Mouse (Mus musculus) hindbrain, embryonic 15.5 days (tissue): ENCODE results near the gene Lhpp. TPM values are rescaled to one million over a fixed set of nuclear protein-coding genes. Genes with fewer than 3 reads are reported as not detected.
A peak's percentile ranks its signal among the peaks of the same experiment; 100 is the strongest.

Experiments
- ATAC-seq: fragments of 200-750 bp; cut with Nextera tagmentation; 2 replicates; pipeline ENCODE4 v1.8.0; 2017; ENCODE audit warnings: low read depth, moderate number of reproducible peaks, moderate TSS enrichment; ENCODE audit not compliant: low FRiP score
- H3K27ac ChIP-seq: fragments of 300-500 bp; sonication (generic); replicated peaks from 2 replicates; pipeline ENCODE4 v1.5.1; 2015; ENCODE audit warnings: mild to moderate bottlenecking, inconsistent platforms
- H3K27me3 ChIP-seq: fragments of 300-500 bp; sonication (generic); 2 replicates; pipeline ENCODE4 v1.6.1; 2015; ENCODE audit warnings: control low read depth, inconsistent platforms
- H3K36me3 ChIP-seq: fragments of 300-500 bp; sonication (generic); 2 replicates; pipeline ENCODE4 v1.6.1; 2015; ENCODE audit warnings: control low read depth, inconsistent platforms
- H3K4me1 ChIP-seq: fragments of 300-500 bp; sonication (generic); replicated peaks from 2 replicates; pipeline ENCODE4 v1.6.1; 2015; ENCODE audit warnings: control low read depth, inconsistent platforms
- H3K4me2 ChIP-seq: fragments of 300-500 bp; sonication (generic); 2 replicates; pipeline ENCODE4 v1.6.1; 2015; ENCODE audit warnings: moderate library complexity, mild to moderate bottlenecking, inconsistent platforms
- H3K4me3 ChIP-seq: fragments of 300-500 bp; sonication (generic); 2 replicates; pipeline ENCODE4 v1.5.1; 2015; ENCODE audit warnings: mild to moderate bottlenecking, inconsistent platforms
- H3K9ac ChIP-seq: fragments of 300-500 bp; sonication (generic); 2 replicates; pipeline ENCODE4 v1.6.1; 2015; ENCODE audit warnings: inconsistent platforms
- H3K9me3 ChIP-seq: fragments of 300-500 bp; sonication (generic); 2 replicates; pipeline ENCODE4 v1.6.1; 2016; ENCODE audit warnings: control low read depth, inconsistent platforms
- WGBS: fragments of 180-500 bp; shearing (Covaris S2); methylation state at CpG from one replicate; pipeline ENCODE4 v1.1.7; 2015; 5-methylcytosine and 5-hydroxymethylcytosine counted together
- polyA plus RNA-seq: library from polyadenylated mRNA; unstranded; fragments of >200 nt; fragmentation: Nextera tagmentation; extraction: Ambion mirVana; gene quantifications from 2 replicates; pipeline ENCODE4 v1.2.1, GENCODE M21; 2015

Gene Lhpp
- polyA plus RNA-seq, 1 experiment from 2014 or later = 50.6 TPM

GRCm38 (mm10) chr7:132704310-132704875 lies 94.0 kb downstream of the Lhpp start:
- H3K36me3 ChIP-seq = no peaks in the 10 kb centered on the region
- H3K27me3 ChIP-seq = no peaks in the 10 kb centered on the region
- no peak overlapping the region for H3K9ac ChIP-seq
- H3K4me1 ChIP-seq = no peaks in the 10 kb centered on the region
- no peak overlapping the region for H3K4me3 ChIP-seq
- H3K27ac ChIP-seq = no peak overlapping the region
- 85% methylated on average over 8 of the region's 8 CpGs for WGBS
- no peaks in the 10 kb centered on the region for H3K9me3 ChIP-seq
- H3K4me2 ChIP-seq = no peak overlapping the region
- ATAC-seq = no peak

DNA sequence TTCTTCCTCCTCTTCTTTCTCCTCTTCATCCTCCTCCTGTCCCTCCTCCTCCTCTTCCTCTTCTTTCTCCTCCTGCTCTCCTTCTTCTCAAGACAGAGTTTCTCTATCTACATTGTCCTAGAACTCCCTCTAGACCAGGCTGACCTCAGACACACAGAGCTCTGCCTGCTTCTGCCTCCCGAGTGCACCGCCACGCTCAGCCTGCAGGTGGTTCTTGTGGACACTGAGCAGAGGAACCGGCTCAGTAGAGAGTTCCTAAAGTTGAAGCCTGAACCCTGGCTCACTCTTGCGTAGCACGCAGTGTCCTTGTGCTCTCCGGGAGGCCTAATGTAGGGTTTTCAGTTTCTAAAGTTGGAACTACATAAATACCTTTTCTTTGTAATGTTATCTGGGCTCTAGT lies 94.7 kb downstream of the Lhpp start:
- WGBS = 98% methylated on average over 7 of the region's 7 CpGs
- no peak for ATAC-seq

DNA sequence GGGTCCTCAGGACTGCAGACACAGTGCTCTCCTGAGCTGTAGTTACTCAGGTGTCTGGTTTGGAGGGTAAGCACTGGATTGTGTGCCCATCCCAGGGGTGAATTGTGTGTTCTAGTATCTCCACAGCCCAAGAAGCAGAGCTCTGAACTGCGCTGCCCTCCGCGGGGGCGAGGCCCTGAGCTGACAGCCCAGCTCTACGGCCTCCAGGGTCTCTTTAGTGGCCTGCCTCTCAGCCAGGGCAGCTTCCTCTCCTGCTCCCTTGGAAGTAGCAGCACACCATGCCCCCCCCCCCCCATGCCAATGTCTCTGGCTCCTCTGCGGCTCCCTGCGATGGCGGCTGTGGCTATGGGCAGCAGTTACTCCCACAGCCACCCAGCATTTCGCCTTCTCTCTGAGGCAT lies 101.1 kb downstream of the Lhpp start:
- Histone ChIP-seq H3K27me3 (no peaks in the 10 kb centered on the region), H3K9me3 (no peaks in the 10 kb centered on the region), H3K4me3 (no peak overlapping the region), H3K27ac (no peak overlapping the region), H3K36me3 (no peaks in the 10 kb centered on the region), H3K4me2 (no peak overlapping the region), H3K9ac (no peak overlapping the region), H3K4me1 (peaks cover 33% of the 10 kb centered on the region)
- no peak for ATAC-seq
- 74% methylated on average over 9 of the region's 9 CpGs for WGBS

More for the DNA sequence above, 94.7 kb downstream of the Lhpp start:
- Histone ChIP-seq H3K4me2 (no peak overlapping the region), H3K9me3 (no peaks in the 10 kb centered on the region), H3K36me3 (no peaks in the 10 kb centered on the region), H3K4me3 (no peak overlapping the region), H3K4me1 (no peaks in the 10 kb centered on the region), H3K9ac (no peak overlapping the region), H3K27me3 (no peaks in the 10 kb centered on the region), H3K27ac (no peak overlapping the region)

- no peaks in the 10 kb centered on the region for H3K36me3 ChIP-seq
- no peak overlapping the region for H3K4me2 ChIP-seq
- H3K4me3 ChIP-seq = no peak overlapping the region
- 0 out of 2 replicates have a peak overlapping the region, but pooled peaks have one; percentile 23 for H3K27ac ChIP-seq
- ATAC-seq = peak; percentile 65
- H3K9me3 ChIP-seq = no peaks in the 10 kb centered on the region
- WGBS = 33% methylated on average over 16 of the region's 16 CpGs
- H3K4me1 ChIP-seq = peaks cover 33% of the 10 kb centered on the region
- H3K9ac ChIP-seq = no peak overlapping the region
- no peaks in the 10 kb centered on the region for H3K27me3 ChIP-seq
Observed at GRCm38 (mm10) chr7:132712044-132712708, 101.7 kb downstream of the Lhpp start.

DNA sequence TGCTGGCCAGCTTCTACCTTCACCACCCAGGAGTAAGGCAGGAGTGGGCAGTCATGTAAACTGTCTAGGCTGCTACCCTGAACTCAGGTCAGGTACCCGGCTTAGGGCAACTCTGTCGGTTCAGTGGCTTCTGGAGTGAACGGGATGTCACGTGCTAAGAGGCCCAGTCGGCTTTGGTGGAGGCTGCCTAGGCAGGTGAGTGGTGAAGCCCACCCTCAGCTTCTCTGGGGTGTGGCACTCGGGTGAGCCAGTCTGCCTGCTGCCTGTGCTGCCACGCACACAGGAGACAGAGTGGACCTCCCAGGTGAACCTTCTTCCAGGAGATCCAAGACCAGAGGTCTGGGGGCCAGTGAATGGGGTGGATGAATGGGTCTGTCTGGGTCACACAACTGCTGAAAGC lies 102.5 kb downstream of the Lhpp start:
- H3K9ac ChIP-seq = no peak overlapping the region
- H3K27ac ChIP-seq = 0 out of 2 replicates have a peak overlapping the region, but pooled peaks have one; percentile 64
- H3K36me3 ChIP-seq = no peaks in the 10 kb centered on the region
- H3K4me1 ChIP-seq = peaks cover 33% of the 10 kb centered on the region
- no peak overlapping the region for H3K4me2 ChIP-seq
- H3K4me3 ChIP-seq = no peak overlapping the region
- no peaks in the 10 kb centered on the region for H3K9me3 ChIP-seq
- 88% methylated on average over 7 of the region's 7 CpGs for WGBS
- no peaks in the 10 kb centered on the region for H3K27me3 ChIP-seq
- no peak for ATAC-seq

- 74% methylated on average over 8 of the region's 8 CpGs for WGBS
- peak overlapping the region; percentile 64 for H3K27ac ChIP-seq
- peaks cover 33% of the 10 kb centered on the region for H3K4me1 ChIP-seq
- H3K27me3 ChIP-seq = no peaks in the 10 kb centered on the region
- no peak overlapping the region for H3K4me3 ChIP-seq
- no peak for ATAC-seq
- no peak overlapping the region for H3K4me2 ChIP-seq
- no peaks in the 10 kb centered on the region for H3K36me3 ChIP-seq
- no peak overlapping the region for H3K9ac ChIP-seq
- H3K9me3 ChIP-seq = no peaks in the 10 kb centered on the region
Observed at GRCm38 (mm10) chr7:132713483-132714126, 103.2 kb downstream of the Lhpp start.

DNA sequence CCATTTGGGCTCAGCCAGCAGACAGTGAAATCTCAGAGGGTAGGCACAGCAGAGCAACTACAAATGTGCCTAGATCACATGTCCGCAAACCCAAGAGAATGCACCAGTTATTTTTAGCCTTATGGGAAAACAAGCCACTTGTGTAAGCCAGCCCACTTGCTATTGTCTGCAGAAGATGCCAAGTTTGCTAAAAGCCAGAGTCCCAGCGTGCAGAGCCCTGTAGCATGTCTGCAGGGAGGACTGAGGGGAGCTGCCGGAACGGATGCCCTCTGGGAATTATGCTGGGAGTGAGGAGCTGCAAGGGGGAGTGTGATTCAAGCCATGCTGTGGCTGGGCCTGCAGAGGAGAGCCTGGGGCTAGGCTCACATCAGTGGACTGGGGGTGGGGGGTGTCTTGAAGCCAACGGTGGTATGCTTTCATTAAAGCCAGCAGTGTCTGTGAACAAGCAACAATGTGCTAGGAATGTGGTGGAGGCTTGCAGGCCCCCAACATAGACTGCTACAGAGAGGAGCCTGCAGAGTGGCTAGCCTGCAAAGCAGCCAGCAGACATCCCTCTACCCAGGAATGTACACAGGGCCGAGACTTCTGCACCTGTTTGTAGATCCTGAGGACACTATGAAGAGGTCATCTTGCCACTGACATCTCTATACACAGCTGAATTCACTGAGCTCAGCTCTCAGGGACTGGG lies 103.9 kb downstream of the Lhpp start:
- H3K4me1 ChIP-seq = peaks cover 33% of the 10 kb centered on the region
- no peak overlapping the region for H3K4me3 ChIP-seq
- H3K4me2 ChIP-seq = no peak overlapping the region
- H3K36me3 ChIP-seq = no peaks in the 10 kb centered on the region
- no peak overlapping the region for H3K9ac ChIP-seq
- peak; percentile 72; the same call in 1 of the 2 replicates for ATAC-seq
- WGBS = 31% methylated on average over 6 of the region's 6 CpGs
- H3K9me3 ChIP-seq = no peaks in the 10 kb centered on the region
- no peaks in the 10 kb centered on the region for H3K27me3 ChIP-seq
- peak overlapping the region; percentile 64 for H3K27ac ChIP-seq

GRCm38 (mm10) chr7:132715259-132715658 lies 104.8 kb downstream of the Lhpp start:
- 97% methylated on average over 4 of the region's 4 CpGs for WGBS
- H3K9me3 ChIP-seq = no peaks in the 10 kb centered on the region
- H3K9ac ChIP-seq = no peak overlapping the region
- H3K27ac ChIP-seq = peak overlapping the region; percentile 64; the same call in 1 of the 2 replicates
- no peaks in the 10 kb centered on the region for H3K27me3 ChIP-seq
- no peak for ATAC-seq
- H3K4me2 ChIP-seq = no peak overlapping the region
- H3K36me3 ChIP-seq = no peaks in the 10 kb centered on the region
- no peak overlapping the region for H3K4me3 ChIP-seq
- peaks cover 40% of the 10 kb centered on the region for H3K4me1 ChIP-seq

DNA sequence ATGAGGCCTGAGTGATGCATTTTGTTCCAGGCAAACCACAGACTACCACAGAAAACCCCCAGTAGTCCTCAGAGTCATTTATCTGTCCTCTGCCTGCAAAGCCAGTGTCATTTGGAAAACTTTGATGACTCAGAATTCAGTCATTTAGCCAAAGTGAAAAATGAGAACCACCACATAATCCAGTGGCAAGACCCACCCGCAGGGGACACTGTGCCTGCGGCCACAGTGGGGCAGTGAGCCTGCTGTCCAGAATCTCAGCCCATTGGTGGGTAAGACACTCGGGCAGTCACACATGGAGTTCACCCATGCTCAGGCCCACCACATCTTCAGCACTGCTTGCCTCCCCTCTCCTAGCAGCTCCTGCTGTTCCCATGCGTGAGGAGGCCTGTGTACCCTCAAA lies 109.1 kb downstream of the Lhpp start:
- no peaks in the 10 kb centered on the region for H3K27me3 ChIP-seq
- ATAC-seq = no peak
- no peaks in the 10 kb centered on the region for H3K36me3 ChIP-seq
- H3K9ac ChIP-seq = no peak overlapping the region
- H3K4me1 ChIP-seq = peaks cover 41% of the 10 kb centered on the region
- H3K9me3 ChIP-seq = no peaks in the 10 kb centered on the region
- no peak overlapping the region for H3K4me3 ChIP-seq
- no peak overlapping the region for H3K27ac ChIP-seq
- no peak overlapping the region for H3K4me2 ChIP-seq
- 92% methylated on average over 4 of the region's 4 CpGs for WGBS

GRCm38 (mm10) chr7:132720562-132720961 lies 110.1 kb downstream of the Lhpp start:
- H3K27ac ChIP-seq = 0 out of 2 replicates have a peak overlapping the region, but pooled peaks have one; percentile 15
- no peak overlapping the region for H3K4me2 ChIP-seq
- H3K27me3 ChIP-seq = no peaks in the 10 kb centered on the region
- H3K4me3 ChIP-seq = no peak overlapping the region
- no peaks in the 10 kb centered on the region for H3K36me3 ChIP-seq
- no peak for ATAC-seq
- WGBS = 64% methylated on average over 8 of the region's 8 CpGs
- H3K9ac ChIP-seq = no peak overlapping the region
- H3K9me3 ChIP-seq = no peaks in the 10 kb centered on the region
- peaks cover 33% of the 10 kb centered on the region; the same call in 1 of the 2 replicates for H3K4me1 ChIP-seq

DNA sequence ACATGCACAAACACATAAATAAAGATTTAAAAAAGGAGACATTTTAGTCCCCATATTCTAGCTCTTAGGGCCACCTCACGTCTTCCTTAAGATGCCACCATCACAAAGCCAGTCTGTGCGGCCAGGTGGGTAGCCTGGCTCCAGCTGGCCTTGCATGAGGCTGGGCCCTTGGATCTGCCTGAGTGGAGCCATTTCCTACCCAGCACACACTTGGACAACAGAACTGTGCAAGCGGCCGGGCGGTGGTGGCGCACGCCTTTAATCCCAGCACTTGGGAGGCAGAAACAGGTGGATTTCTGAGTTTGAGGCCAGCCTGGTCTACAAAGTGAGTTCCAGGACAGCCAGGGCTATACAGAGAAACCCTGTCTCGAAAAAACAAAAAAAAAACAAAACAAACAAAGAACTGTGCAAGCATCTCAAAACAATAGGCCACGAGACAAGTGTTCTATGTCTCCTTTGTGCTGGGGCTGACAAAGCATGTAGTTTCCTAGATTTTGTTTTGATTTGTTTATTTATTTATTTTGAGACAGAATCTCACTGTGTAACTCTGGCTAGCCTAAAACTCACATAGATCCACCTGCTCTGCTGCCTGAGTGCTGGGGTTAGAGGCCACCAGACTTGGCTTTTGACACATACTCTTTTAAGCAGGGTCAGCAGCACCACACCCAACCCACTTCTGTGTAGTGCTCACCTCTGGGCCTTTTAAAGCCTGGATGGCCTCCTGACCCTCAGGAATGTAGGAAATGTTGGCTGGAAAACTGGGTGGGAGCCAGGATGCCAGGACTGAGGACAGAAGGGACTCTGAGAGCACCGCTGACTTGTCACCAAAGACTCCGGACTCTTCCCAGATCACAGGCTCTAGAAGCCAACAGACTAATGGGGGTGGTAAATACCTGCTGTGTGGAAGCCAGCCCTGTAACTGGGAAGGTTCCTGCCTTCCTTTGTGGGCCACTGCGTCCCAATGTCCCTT lies 112.2 kb downstream of the Lhpp start:
- 88% methylated on average over 12 of the region's 12 CpGs for WGBS

More for the DNA sequence above, 112.2 kb downstream of the Lhpp start:
- Histone ChIP-seq H3K4me1 (peaks cover 38% of the 10 kb centered on the region; the same call in 1 of the 2 replicates), H3K27me3 (no peaks in the 10 kb centered on the region), H3K9ac (no peak overlapping the region), H3K27ac (no peak overlapping the region), H3K36me3 (no peaks in the 10 kb centered on the region), H3K9me3 (no peaks in the 10 kb centered on the region), H3K4me3 (no peak overlapping the region), H3K4me2 (no peak overlapping the region)
- no peak for ATAC-seq
